Mouse (Mus musculus) adrenal gland, postnatal 4 days (tissue): Measurements from ENCODE around the gene Zfp365. TPM values are rescaled to one million over a fixed set of nuclear protein-coding genes. Genes with fewer than 3 reads are reported as not detected.
A peak's percentile ranks its signal among the peaks of the same experiment; 100 is the strongest.

Experiments used
- DNase-seq, 2 experiments: peaks; one replicate each; pipeline ENCODE4 v3.0.0; 2021 to 2022; ENCODE audit warnings: low spot score in 2 of 2, mixed read lengths in 2 of 2
- total RNA-seq, 2 experiments: library from RNA; stranded (reverse); gene quantifications; 2 replicates each; pipeline ENCODE4 v1.2.3; 2021

Zfp365 gene
- total RNA-seq, 2 experiments from 2014 or later = 3.5 to 4.8 TPM

GRCm38 (mm10) chr10:67906926-67907325 lies 5.5 kb downstream of the Zfp365 start:
- no peak for DNase-seq

GRCm38 (mm10) chr10:67906063-67906462 lies 6.4 kb downstream of the Zfp365 start:
- DNase-seq = no peak

GRCm38 (mm10) chr10:67903387-67903786 lies 9.1 kb downstream of the Zfp365 start:
- no peak for DNase-seq

- no peak for DNase-seq
These were observed 11.3 kb downstream of the Zfp365 start for GRCm38 (mm10) chr10:67901179-67901578.

- no peak for DNase-seq
These were observed 13.3 kb downstream of the Zfp365 start for GRCm38 (mm10) chr10:67898949-67899675.

GRCm38 (mm10) chr10:67898355-67898935 lies 14.0 kb downstream of the Zfp365 start:
- DNase-seq = no peak

- no peak for DNase-seq
These were observed 15.2 kb downstream of the Zfp365 start for GRCm38 (mm10) chr10:67897281-67897680.

- DNase-seq = no peak
These were observed 17.8 kb downstream of the Zfp365 start for GRCm38 (mm10) chr10:67894683-67895082.

- DNase-seq = no peak
These were observed 18.4 kb downstream of the Zfp365 start for GRCm38 (mm10) chr10:67894059-67894458.

- no peak for DNase-seq
These were observed 19.2 kb downstream of the Zfp365 start for GRCm38 (mm10) chr10:67893226-67893625.

GRCm38 (mm10) chr10:67891126-67891525 lies 21.3 kb downstream of the Zfp365 start:
- no peak for DNase-seq

- DNase-seq = no peak
These were observed 24.5 kb downstream of the Zfp365 start for GRCm38 (mm10) chr10:67887971-67888370.

GRCm38 (mm10) chr10:67880692-67881091 lies 31.8 kb downstream of the Zfp365 start:
- DNase-seq = no peak

- peak; percentile 16 to 47 for DNase-seq
These were observed 40.7 kb downstream of the Zfp365 start for GRCm38 (mm10) chr10:67871811-67872210.

GRCm38 (mm10) chr10:67868234-67868633 lies 44.2 kb downstream of the Zfp365 start:
- no peak for DNase-seq

- no peak for DNase-seq
These were observed 46.6 kb downstream of the Zfp365 start for GRCm38 (mm10) chr10:67865841-67866240.

GRCm38 (mm10) chr10:67865063-67865462 lies 47.4 kb downstream of the Zfp365 start:
- no peak for DNase-seq

- no peak for DNase-seq
These were observed 50.1 kb downstream of the Zfp365 start for GRCm38 (mm10) chr10:67862331-67862730.

- DNase-seq = peak; percentile 16 to 45
These were observed 53.6 kb downstream of the Zfp365 start for GRCm38 (mm10) chr10:67858878-67859277.

GRCm38 (mm10) chr10:67857561-67857906 lies 54.9 kb downstream of the Zfp365 start:
- no peak for DNase-seq

GRCm38 (mm10) chr10:67856791-67857560 lies 55.5 kb downstream of the Zfp365 start:
- DNase-seq = no peak

- DNase-seq = no peak
These were observed 56.7 kb downstream of the Zfp365 start for GRCm38 (mm10) chr10:67855760-67856159.
